Mouse (Mus musculus): ENCODE data around the gene R3hdm4. TPM values are rescaled to one million over a fixed set of nuclear protein-coding genes. Genes with fewer than 3 reads are reported as not detected.

R3hdm4 gene
- polyA plus RNA-seq, 1 experiment from 2014 or later = 289 TPM

Small RNAs within 50 kb of the gene (microRNA-seq; reads per million reads assigned to microRNA genes)
- not detected for gene Mir6910

Other genes starting within 250 kb of the R3hdm4 start
- 82.4 and 91.7 TPM in 2 replicates for gene Cdc34, start 239.0 kb downstream of the R3hdm4 start, polyA plus RNA-seq (2015; fragmentation: Nextera tagmentation; extraction: Ambion mirVana)
- 1.3 and 1.4 TPM in 2 replicates for gene Gzmm, start 232.2 kb downstream of the R3hdm4 start, polyA plus RNA-seq (2015; fragmentation: Nextera tagmentation; extraction: Ambion mirVana)
- gene Bsg, start 216.7 kb downstream of the R3hdm4 start, polyA plus RNA-seq (2015; fragmentation: Nextera tagmentation; extraction: Ambion mirVana) = 985 and 993 TPM in 2 replicates
- gene Hcn2, start 204.6 kb downstream of the R3hdm4 start, polyA plus RNA-seq (2015; fragmentation: Nextera tagmentation; extraction: Ambion mirVana) = 2.6 and 2.8 TPM in 2 replicates
- 37.0 and 43.0 TPM in 2 replicates for gene Polrmt, start 174.6 kb downstream of the R3hdm4 start, polyA plus RNA-seq (2015; fragmentation: Nextera tagmentation; extraction: Ambion mirVana)
- gene Fgf22, start 166.1 kb downstream of the R3hdm4 start, polyA plus RNA-seq (2015; fragmentation: Nextera tagmentation; extraction: Ambion mirVana) = 2.2 and 2.4 TPM in 2 replicates
- 103 and 125 TPM in 2 replicates for gene Rnf126, start 154.3 kb downstream of the R3hdm4 start, polyA plus RNA-seq (2015; fragmentation: Nextera tagmentation; extraction: Ambion mirVana)
- 2.3 and 2.5 TPM in 2 replicates for gene Fstl3, start 143.9 kb downstream of the R3hdm4 start, polyA plus RNA-seq (2015; fragmentation: Nextera tagmentation; extraction: Ambion mirVana)
- 0.27 and 0.28 TPM in 2 replicates for gene Prss57, start 130.2 kb downstream of the R3hdm4 start, polyA plus RNA-seq (2015; fragmentation: Nextera tagmentation; extraction: Ambion mirVana)
- gene Palm, start 127.6 kb downstream of the R3hdm4 start, polyA plus RNA-seq (2015; fragmentation: Nextera tagmentation; extraction: Ambion mirVana) = 277 and 303 TPM in 2 replicates
- 0.49 and 0.92 TPM in 2 replicates for gene Misp, start 100.2 kb downstream of the R3hdm4 start, polyA plus RNA-seq (2015; fragmentation: Nextera tagmentation; extraction: Ambion mirVana)
- 74.8 and 77.1 TPM in 2 replicates for gene Ptbp1, start 66.8 kb downstream of the R3hdm4 start, polyA plus RNA-seq (2015; fragmentation: Nextera tagmentation; extraction: Ambion mirVana)
- 11.0 and 11.3 TPM in 2 replicates for gene Prtn3, start 46.7 kb downstream of the R3hdm4 start, polyA plus RNA-seq (2015; fragmentation: Nextera tagmentation; extraction: Ambion mirVana)
- 383 and 417 TPM in 2 replicates for gene Plppr3, start 46.6 kb downstream of the R3hdm4 start, polyA plus RNA-seq (2015; fragmentation: Nextera tagmentation; extraction: Ambion mirVana)
- 0.16 TPM in 1 of 2 replicates, not detected in the other for gene Elane, start 35.0 kb downstream of the R3hdm4 start, polyA plus RNA-seq (2015; fragmentation: Nextera tagmentation; extraction: Ambion mirVana)
- gene Cfd, start 30.4 kb downstream of the R3hdm4 start, polyA plus RNA-seq (2015; fragmentation: Nextera tagmentation; extraction: Ambion mirVana) = not detected in 2 replicates
- 51.2 and 54.2 TPM in 2 replicates for gene Med16, start 12.3 kb downstream of the R3hdm4 start, polyA plus RNA-seq (2015; fragmentation: Nextera tagmentation; extraction: Ambion mirVana)
- 3.0 TPM in 1 of 2 replicates, not detected in the other for gene Gm26602, start 10.4 kb downstream of the R3hdm4 start, polyA plus RNA-seq (2015; fragmentation: Nextera tagmentation; extraction: Ambion mirVana)
- gene Kiss1r, start 4.2 kb downstream of the R3hdm4 start, polyA plus RNA-seq (2015; fragmentation: Nextera tagmentation; extraction: Ambion mirVana) = 2.7 and 3.1 TPM in 2 replicates
- gene Arid3a, start 5.8 kb upstream of the R3hdm4 start, polyA plus RNA-seq (2015; fragmentation: Nextera tagmentation; extraction: Ambion mirVana) = 2.9 and 3.2 TPM in 2 replicates
- 93.6 and 94.7 TPM in 2 replicates for gene Wdr18, start 38.9 kb upstream of the R3hdm4 start, polyA plus RNA-seq (2015; fragmentation: Nextera tagmentation; extraction: Ambion mirVana)
- 0.29 and 0.34 TPM in 2 replicates for gene Grin3b, start 49.5 kb upstream of the R3hdm4 start, polyA plus RNA-seq (2015; fragmentation: Nextera tagmentation; extraction: Ambion mirVana)
- gene Tmem259, start 63.1 kb upstream of the R3hdm4 start, polyA plus RNA-seq (2015; fragmentation: Nextera tagmentation; extraction: Ambion mirVana) = 24.5 and 27.3 TPM in 2 replicates
- 29.4 and 33.6 TPM in 2 replicates for gene Cnn2, start 67.4 kb upstream of the R3hdm4 start, polyA plus RNA-seq (2015; fragmentation: Nextera tagmentation; extraction: Ambion mirVana)
- 4.8 and 5.4 TPM in 2 replicates for gene Abca7, start 75.3 kb upstream of the R3hdm4 start, polyA plus RNA-seq (2015; fragmentation: Nextera tagmentation; extraction: Ambion mirVana)
- gene Arhgap45, start 95.4 kb upstream of the R3hdm4 start, polyA plus RNA-seq (2015; fragmentation: Nextera tagmentation; extraction: Ambion mirVana) = 2.3 and 2.5 TPM in 2 replicates
- 141 and 145 TPM in 2 replicates for gene Polr2e, start 118.6 kb upstream of the R3hdm4 start, polyA plus RNA-seq (2015; fragmentation: Nextera tagmentation; extraction: Ambion mirVana)
- gene Gpx4, start 126.0 kb upstream of the R3hdm4 start, polyA plus RNA-seq (2015; fragmentation: Nextera tagmentation; extraction: Ambion mirVana) = 583 and 596 TPM in 2 replicates
- 12.6 and 12.9 TPM in 2 replicates for gene Sbno2, start 184.4 kb upstream of the R3hdm4 start, polyA plus RNA-seq (2015; fragmentation: Nextera tagmentation; extraction: Ambion mirVana)
- gene Stk11, start 194.6 kb upstream of the R3hdm4 start, polyA plus RNA-seq (2015; fragmentation: Nextera tagmentation; extraction: Ambion mirVana) = 18.6 and 20.0 TPM in 2 replicates
- 503 and 517 TPM in 2 replicates for gene Atp5d, start 217.4 kb upstream of the R3hdm4 start, polyA plus RNA-seq (2015; fragmentation: Nextera tagmentation; extraction: Ambion mirVana)
- 61.4 and 71.3 TPM in 2 replicates for gene Cbarp, start 219.6 kb upstream of the R3hdm4 start, polyA plus RNA-seq (2015; fragmentation: Nextera tagmentation; extraction: Ambion mirVana)
- 22.6 and 26.0 TPM in 2 replicates for gene Midn, start 227.1 kb upstream of the R3hdm4 start, polyA plus RNA-seq (2015; fragmentation: Nextera tagmentation; extraction: Ambion mirVana)
- gene Cirbp, start 244.8 kb upstream of the R3hdm4 start, polyA plus RNA-seq (2015; fragmentation: Nextera tagmentation; extraction: Ambion mirVana) = 295 and 319 TPM in 2 replicates

Data from hindbrain, embryonic 15.5 days (tissue).